13 mouse cellular contexts compared by ENCODE assay signal in the genomic region with DNA sequence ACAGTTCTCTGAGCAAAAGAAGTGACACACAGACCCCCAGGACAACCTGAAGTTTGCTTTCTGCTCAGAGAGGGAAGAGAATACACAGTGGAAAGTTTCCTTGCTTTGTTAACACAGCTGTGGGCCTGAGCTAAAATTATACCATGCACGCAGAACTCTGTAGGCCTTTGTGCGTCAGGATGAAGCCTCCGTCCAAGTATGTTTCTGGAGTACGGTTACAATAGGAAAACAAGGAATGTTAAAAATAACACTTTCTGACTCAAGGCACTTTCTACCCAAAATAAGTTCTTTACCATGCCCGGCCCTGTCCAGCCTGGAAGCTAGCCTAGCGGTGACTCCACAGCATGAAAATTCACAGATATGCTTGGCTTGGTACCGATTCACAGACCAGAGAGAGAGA.
A peak's percentile ranks its signal among the peaks of the same experiment; 100 is the strongest.
DNase-seq lines count a peak whose midpoint lies in the region; ATAC-seq and TF ChIP-seq lines count a peak whose summit lies in the region.
"Had no signal": no experiment of that assay in that cellular context is flagged by ENCODE, and none has a peak within 500 bp of the region (broad histone marks: within the 10 kb centered on the region; RNA-seq: fewer than 3 reads in every experiment).

No protein-coding gene starts in this region.

- ATAC-seq in lung, postnatal 0 days: peak; percentile 23
- ATAC-seq: forebrain, embryonic 16.5 days; intestine, embryonic 16.5 days; liver, embryonic 12.5 days; midbrain, embryonic 13.5 days had no signal

- WGBS in lung, postnatal 0 days: 51% methylated on average over 7 of the region's 7 CpGs

- H3K4me3 ChIP-seq in lung, postnatal 0 days (ENCODE audit: low read depth, low read length): no peak overlapping the region
- H3K4me3 ChIP-seq: liver, embryonic 12.5 days; midbrain, embryonic 13.5 days had no signal

- H3K27me3 ChIP-seq in lung, postnatal 0 days (replicated peaks; ENCODE audit: insufficient read depth, low read length): no peaks in the 10 kb centered on the region
- H3K27me3 ChIP-seq: liver, embryonic 12.5 days; midbrain, embryonic 13.5 days had no signal

- peak; percentile 26 to 27 for DNase-seq in heart, adult 18-20 months
- no peak for DNase-seq in heart, postnatal 36 days
- no peak for DNase-seq in lung, postnatal 0 days (ENCODE audit: low spot score)
- DNase-seq in lung, postnatal 10 days: no peak
- peak; percentile 49 to 61 for DNase-seq in heart, postnatal 10 days
- peak; percentile 67 for DNase-seq in telencephalon, adult 2 months (ENCODE audit: low read depth, low spot score)
- DNase-seq in embryo, embryonic 10.5 days (ENCODE audit: low spot score): no peak
- no peak for DNase-seq in cerebellum, postnatal 14 days
- DNase-seq: cerebellum, adult 11 months had no signal

- intact Hi-C loops in heart, postnatal 36 days (cut with DNase I): no loop called here
- intact Hi-C loops in heart, postnatal 10 days (cut with DNase I): no loop called here

- no peaks in the 10 kb centered on the region for H3K4me1 ChIP-seq in lung, postnatal 0 days (ENCODE audit: insufficient read depth, low read depth, low read length)
- H3K4me1 ChIP-seq: liver, embryonic 12.5 days; midbrain, embryonic 13.5 days had no signal

- no peak for TF ChIP-seq CTCF in lung, postnatal 0 days (IDR thresholded peaks at IDR 0.05)

- no peak overlapping the region for H3K9ac ChIP-seq in lung, postnatal 0 days (replicated peaks; ENCODE audit: low read depth)
- H3K9ac ChIP-seq: liver, embryonic 12.5 days; midbrain, embryonic 13.5 days had no signal

- H3K27ac ChIP-seq in lung, postnatal 0 days (ENCODE audit: low read length): no peak overlapping the region
- H3K27ac ChIP-seq: liver, embryonic 12.5 days; midbrain, embryonic 13.5 days had no signal

- H3K9me3 ChIP-seq in lung, postnatal 0 days (ENCODE audit: low read length): no peaks in the 10 kb centered on the region
- H3K9me3 ChIP-seq: liver, embryonic 12.5 days; midbrain, embryonic 13.5 days had no signal

- TF ChIP-seq EP300 in lung, postnatal 0 days (IDR thresholded peaks at IDR 0.05): no peak

- H3K4me2 ChIP-seq in lung, postnatal 0 days (replicated peaks; ENCODE audit: low read depth, low read length): no peak overlapping the region
- H3K4me2 ChIP-seq: liver, embryonic 12.5 days; midbrain, embryonic 13.5 days had no signal

- H3K36me3 ChIP-seq in lung, postnatal 0 days (ENCODE audit: insufficient read depth, low read length): no peaks in the 10 kb centered on the region
- H3K36me3 ChIP-seq: liver, embryonic 12.5 days; midbrain, embryonic 13.5 days had no signal

Comparison
In these comparisons a context has a peak if more than half of its experiments do, and no peak if none do; other contexts are left out.
1. DNase-seq: peak in heart, adult 18-20 months (2 of 2), heart, postnatal 10 days (2 of 2) and telencephalon, adult 2 months (single experiment); none in heart, postnatal 36 days (0 of 2), lung, postnatal 0 days (single experiment), lung, postnatal 10 days (single experiment), embryo, embryonic 10.5 days (single experiment) and cerebellum, postnatal 14 days (0 of 2).